Mouse (Mus musculus): ENCODE results near the gene Faap100.

DNA sequence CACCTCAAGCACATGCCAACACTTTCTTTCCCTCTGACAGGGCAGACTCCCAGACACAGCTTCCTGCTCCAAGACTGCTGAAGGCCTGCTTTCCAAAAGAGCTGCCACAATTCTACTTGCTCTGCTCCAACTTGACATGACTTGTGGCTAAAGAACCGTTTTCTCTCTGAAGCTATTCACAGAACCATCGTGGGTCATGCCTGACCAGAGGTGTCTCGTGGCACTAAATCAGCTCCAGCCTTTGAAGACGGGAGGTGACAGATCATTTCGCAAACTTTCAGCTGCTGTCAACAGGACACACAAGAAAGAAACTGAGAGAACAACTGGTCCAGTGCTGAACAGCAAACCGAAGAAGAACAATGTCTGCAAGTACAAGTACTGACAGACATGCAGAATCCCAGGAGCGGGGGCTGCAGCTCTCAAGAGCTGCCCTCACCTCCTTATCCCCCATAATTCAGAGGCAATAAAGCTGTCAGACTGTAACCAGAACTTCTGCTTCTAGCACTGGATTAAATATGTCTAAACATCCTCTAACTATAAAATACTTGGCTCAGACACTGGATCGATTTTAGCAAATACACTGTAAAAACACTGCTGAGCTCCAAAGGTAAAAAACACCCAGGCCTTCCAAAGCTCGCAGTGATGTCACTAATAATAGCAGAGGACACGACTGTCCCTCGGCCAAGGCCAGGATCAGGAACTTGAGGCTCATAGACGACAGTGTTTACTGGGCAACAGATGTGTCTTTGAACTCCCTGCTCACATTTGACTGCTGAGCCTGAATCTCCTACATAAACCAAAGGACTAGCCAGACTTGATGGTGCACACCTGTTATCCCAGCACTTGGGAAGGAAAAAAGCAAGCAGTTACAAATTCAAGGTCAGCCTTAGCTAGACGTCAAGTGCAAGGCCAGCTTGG, 44.3 kb upstream of the Faap100 start:
- no peak for TF ChIP-seq CTCF (IDR thresholded peaks at IDR 0.05; ENCODE audit: extremely low read depth, insufficient read length, insufficient replicate concordance, low read depth, low read length)
- TF ChIP-seq POLR2A (IDR thresholded peaks at IDR 0.05; ENCODE audit: low read depth, low read length): no peak

Data from small intestine, adult 2 months (tissue).